Mouse (Mus musculus): ENCODE data around the gene BC048562. TPM values are rescaled to one million over a fixed set of nuclear protein-coding genes. Genes with fewer than 3 reads are reported as not detected.

Gene BC048562
- not detected in 2 replicates for polyA plus RNA-seq (2014; fragmentation: Nextera tagmentation; extraction: Ambion mirVana)

GRCm38 (mm10) chr9:108436182-108436581 lies at the start of gene BC048562:
TSS of gene BC048562 (plus strand) at chr9:108436482.
- Histone ChIP-seq H3K36me3 (ENCODE audit: control insufficient read depth, insufficient read depth, low read length) (no peaks in the 10 kb centered on the region), H3K4me3 (ENCODE audit: low read depth, low read length) (no peak within 1 kb of the TSS), H3K9me3 (ENCODE audit: control insufficient read depth, low read length) (no peaks in the 10 kb centered on the region), H3K9ac (ENCODE audit: low read length) (no peak within 1 kb of the TSS), H3K27me3 (ENCODE audit: control insufficient read depth, insufficient read depth, low read length) (no peaks in the 10 kb centered on the region), H3K4me2 (ENCODE audit: low read depth) (no peak within 1 kb of the TSS), H3K4me1 (ENCODE audit: control insufficient read depth, insufficient read depth, low read length) (peaks cover 5% of the 10 kb centered on the region; the same call in 1 of the 2 replicates), H3K27ac (ENCODE audit: low read depth, low read length) (no peak within 1 kb of the TSS)
- no peak for ATAC-seq (ENCODE audit: insufficient read depth, low FRiP score, low TSS enrichment)
- WGBS, result 57% methylated on average over 3 of the region's 3 CpGs
- no peak for DNase-seq (ENCODE audit: low spot score)

DNA sequence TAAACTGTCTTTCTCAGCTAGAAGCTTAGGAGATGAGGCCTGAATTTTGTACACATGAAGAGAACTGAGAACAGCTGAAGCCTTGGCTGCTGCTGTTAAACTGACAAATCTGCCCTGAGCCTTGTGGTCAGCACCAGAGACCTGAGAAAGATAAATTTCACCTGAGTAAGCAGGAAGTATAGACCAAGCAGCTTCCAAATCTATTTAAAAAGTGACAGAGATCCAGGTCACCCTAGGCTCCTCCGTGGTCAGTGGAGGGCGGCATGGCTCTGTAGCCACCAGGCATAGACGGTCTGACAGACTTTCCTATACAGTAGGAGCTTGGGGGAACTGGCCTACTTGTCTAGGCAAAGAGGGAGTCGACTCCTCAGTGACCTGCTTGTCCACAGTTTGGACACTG lies 49.5 kb upstream of the BC048562 start:
- no peak overlapping the region for H3K9ac ChIP-seq (ENCODE audit: low read length)
- no peak overlapping the region for H3K27ac ChIP-seq (ENCODE audit: low read depth, low read length)
- peaks cover 35% of the 10 kb centered on the region for H3K36me3 ChIP-seq (ENCODE audit: control insufficient read depth, insufficient read depth, low read length)
- DNase-seq (ENCODE audit: low spot score) (no peak), ATAC-seq (ENCODE audit: insufficient read depth, low FRiP score, low TSS enrichment) (no peak)
- no peaks in the 10 kb centered on the region for H3K4me1 ChIP-seq (ENCODE audit: control insufficient read depth, insufficient read depth, low read length)
- H3K4me2 ChIP-seq (ENCODE audit: low read depth), result no peak overlapping the region
- no peaks in the 10 kb centered on the region for H3K9me3 ChIP-seq (ENCODE audit: control insufficient read depth, low read length)
- WGBS, result 92% methylated on average over 4 of the region's 4 CpGs
- H3K4me3 ChIP-seq (ENCODE audit: low read depth, low read length), result no peak overlapping the region
- H3K27me3 ChIP-seq (ENCODE audit: control insufficient read depth, insufficient read depth, low read length), result no peaks in the 10 kb centered on the region

GRCm38 (mm10) chr9:108388601-108389000 lies 47.7 kb upstream of the BC048562 start:
- H3K9me3 ChIP-seq (ENCODE audit: control insufficient read depth, low read length), result no peaks in the 10 kb centered on the region
- H3K27ac ChIP-seq (ENCODE audit: low read depth, low read length), result no peak overlapping the region
- H3K4me2 ChIP-seq (ENCODE audit: low read depth), result no peak overlapping the region
- H3K9ac ChIP-seq (ENCODE audit: low read length), result no peak overlapping the region
- H3K36me3 ChIP-seq (ENCODE audit: control insufficient read depth, insufficient read depth, low read length), result peaks cover 36% of the 10 kb centered on the region
- no peaks in the 10 kb centered on the region for H3K27me3 ChIP-seq (ENCODE audit: control insufficient read depth, insufficient read depth, low read length)
- 89% methylated on average over 10 of the region's 10 CpGs for WGBS
- DNase-seq (ENCODE audit: low spot score) (no peak), ATAC-seq (ENCODE audit: insufficient read depth, low FRiP score, low TSS enrichment) (no peak)
- H3K4me1 ChIP-seq (ENCODE audit: control insufficient read depth, insufficient read depth, low read length), result no peaks in the 10 kb centered on the region
- no peak overlapping the region for H3K4me3 ChIP-seq (ENCODE audit: low read depth, low read length)

DNA sequence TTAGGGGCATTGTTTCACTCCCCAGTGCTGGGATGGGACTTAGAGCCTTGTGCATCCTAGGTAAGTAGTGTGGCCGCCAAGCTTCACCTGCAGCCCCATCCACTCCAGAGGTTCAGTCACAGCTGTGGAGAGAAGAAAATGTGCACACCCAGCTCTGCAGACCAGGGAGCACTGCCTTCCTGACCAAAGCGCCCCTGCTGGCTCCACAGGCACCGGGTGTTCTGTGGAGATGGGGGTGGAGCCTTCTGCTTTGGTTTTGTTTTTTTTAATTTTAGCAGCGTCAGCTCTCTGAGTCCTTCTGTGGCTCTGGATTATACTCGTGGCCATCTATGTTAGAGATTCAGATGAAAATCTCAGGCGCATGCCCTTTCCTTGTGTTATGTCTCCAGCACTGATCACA lies 47.1 kb upstream of the BC048562 start:
- no peak overlapping the region for H3K27ac ChIP-seq (ENCODE audit: low read depth, low read length)
- 91% methylated on average over 6 of the region's 6 CpGs for WGBS
- H3K4me1 ChIP-seq (ENCODE audit: control insufficient read depth, insufficient read depth, low read length), result no peaks in the 10 kb centered on the region
- DNase-seq (ENCODE audit: low spot score) (no peak), ATAC-seq (ENCODE audit: insufficient read depth, low FRiP score, low TSS enrichment) (no peak)
- H3K4me3 ChIP-seq (ENCODE audit: low read depth, low read length), result no peak overlapping the region
- H3K27me3 ChIP-seq (ENCODE audit: control insufficient read depth, insufficient read depth, low read length), result no peaks in the 10 kb centered on the region
- H3K4me2 ChIP-seq (ENCODE audit: low read depth), result no peak overlapping the region
- H3K9ac ChIP-seq (ENCODE audit: low read length), result no peak overlapping the region
- peaks cover 30% of the 10 kb centered on the region for H3K36me3 ChIP-seq (ENCODE audit: control insufficient read depth, insufficient read depth, low read length)
- no peaks in the 10 kb centered on the region for H3K9me3 ChIP-seq (ENCODE audit: control insufficient read depth, low read length)

DNA sequence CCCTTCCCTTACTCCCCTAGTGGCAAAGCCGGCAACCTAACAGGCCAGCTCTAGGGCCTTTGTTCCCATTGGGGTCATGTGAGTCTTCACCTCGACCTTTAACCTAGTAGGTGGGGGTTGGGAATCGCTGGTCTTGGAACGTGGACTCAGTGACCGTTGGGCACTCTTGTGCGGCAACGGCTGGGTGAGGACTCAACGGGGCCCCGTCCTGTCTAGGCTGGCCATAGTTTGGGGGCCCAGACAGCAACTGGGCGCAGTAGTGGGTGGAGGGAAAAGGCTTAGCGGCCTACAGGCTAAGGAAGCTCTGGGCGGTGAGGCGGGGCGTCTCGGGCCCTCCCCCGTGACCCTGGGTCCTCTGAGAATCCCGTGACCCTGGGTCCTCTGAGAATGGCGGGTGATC lies 43.6 kb upstream of the BC048562 start, which contains the start of gene 1700102P08Rik:
TSS of gene 1700102P08Rik (plus strand) at position 130 of the 400 bp plus-strand sequence.
- no peaks in the 10 kb centered on the region for H3K4me1 ChIP-seq (ENCODE audit: control insufficient read depth, insufficient read depth, low read length)
- ATAC-seq (ENCODE audit: insufficient read depth, low FRiP score, low TSS enrichment) (no peak), DNase-seq (ENCODE audit: low spot score) (no peak)
- H3K4me3 ChIP-seq (ENCODE audit: low read depth, low read length), result no peak within 1 kb of the TSS
- WGBS, result 62% methylated on average over 18 of the region's 18 CpGs
- peaks cover 20% of the 10 kb centered on the region for H3K36me3 ChIP-seq (ENCODE audit: control insufficient read depth, insufficient read depth, low read length)
- no peak within 1 kb of the TSS for H3K4me2 ChIP-seq (ENCODE audit: low read depth)
- H3K9ac ChIP-seq (ENCODE audit: low read length), result no peak within 1 kb of the TSS
- no peak within 1 kb of the TSS for H3K27ac ChIP-seq (ENCODE audit: low read depth, low read length)
- H3K27me3 ChIP-seq (ENCODE audit: control insufficient read depth, insufficient read depth, low read length), result no peaks in the 10 kb centered on the region
- no peaks in the 10 kb centered on the region for H3K9me3 ChIP-seq (ENCODE audit: control insufficient read depth, low read length)

- H3K27me3 ChIP-seq (ENCODE audit: control insufficient read depth, insufficient read depth, low read length), result no peaks in the 10 kb centered on the region
- no peaks in the 10 kb centered on the region for H3K9me3 ChIP-seq (ENCODE audit: control insufficient read depth, low read length)
- no peak overlapping the region for H3K4me2 ChIP-seq (ENCODE audit: low read depth)
- 95% methylated on average over 6 of the region's 6 CpGs for WGBS
- H3K4me1 ChIP-seq (ENCODE audit: control insufficient read depth, insufficient read depth, low read length), result no peaks in the 10 kb centered on the region
- peaks cover 16% of the 10 kb centered on the region for H3K36me3 ChIP-seq (ENCODE audit: control insufficient read depth, insufficient read depth, low read length)
- no peak overlapping the region for H3K9ac ChIP-seq (ENCODE audit: low read length)
- ATAC-seq (ENCODE audit: insufficient read depth, low FRiP score, low TSS enrichment) (no peak), DNase-seq (ENCODE audit: low spot score) (no peak)
- H3K27ac ChIP-seq (ENCODE audit: low read depth, low read length), result no peak overlapping the region
- H3K4me3 ChIP-seq (ENCODE audit: low read depth, low read length), result no peak overlapping the region
Observed at GRCm38 (mm10) chr9:108394191-108394590, 42.1 kb upstream of the BC048562 start.

DNA sequence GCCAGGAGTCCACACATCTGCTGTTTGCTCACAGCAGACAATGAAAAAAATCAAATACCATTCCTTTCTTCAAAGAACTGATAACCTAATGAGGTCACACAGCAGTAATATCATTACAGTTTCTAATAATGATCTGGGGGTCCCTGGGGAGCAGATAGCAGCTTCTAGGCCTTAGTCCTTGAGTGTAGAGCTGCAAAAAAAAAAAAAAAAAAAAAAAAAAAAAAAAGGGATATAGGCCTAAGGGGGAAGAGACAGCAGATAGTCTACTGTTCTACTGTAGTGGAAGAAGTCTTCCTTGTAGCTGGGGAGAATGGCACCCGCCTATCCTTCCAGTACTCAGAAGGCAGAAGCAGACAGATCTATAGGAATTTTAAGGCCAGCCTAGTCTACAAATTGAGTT lies 40.9 kb upstream of the BC048562 start:
- no peaks in the 10 kb centered on the region for H3K9me3 ChIP-seq (ENCODE audit: control insufficient read depth, low read length)
- DNase-seq (ENCODE audit: low spot score) (no peak), ATAC-seq (ENCODE audit: insufficient read depth, low FRiP score, low TSS enrichment) (no peak)
- H3K9ac ChIP-seq (ENCODE audit: low read length), result no peak overlapping the region
- no peak overlapping the region for H3K4me3 ChIP-seq (ENCODE audit: low read depth, low read length)
- H3K4me1 ChIP-seq (ENCODE audit: control insufficient read depth, insufficient read depth, low read length), result no peaks in the 10 kb centered on the region
- H3K36me3 ChIP-seq (ENCODE audit: control insufficient read depth, insufficient read depth, low read length), result peaks cover 10% of the 10 kb centered on the region
- no peak overlapping the region for H3K4me2 ChIP-seq (ENCODE audit: low read depth)
- H3K27ac ChIP-seq (ENCODE audit: low read depth, low read length), result no peak overlapping the region
- 89% methylated on average over 1 of the region's 1 CpGs for WGBS
- H3K27me3 ChIP-seq (ENCODE audit: control insufficient read depth, insufficient read depth, low read length), result no peaks in the 10 kb centered on the region

DNA sequence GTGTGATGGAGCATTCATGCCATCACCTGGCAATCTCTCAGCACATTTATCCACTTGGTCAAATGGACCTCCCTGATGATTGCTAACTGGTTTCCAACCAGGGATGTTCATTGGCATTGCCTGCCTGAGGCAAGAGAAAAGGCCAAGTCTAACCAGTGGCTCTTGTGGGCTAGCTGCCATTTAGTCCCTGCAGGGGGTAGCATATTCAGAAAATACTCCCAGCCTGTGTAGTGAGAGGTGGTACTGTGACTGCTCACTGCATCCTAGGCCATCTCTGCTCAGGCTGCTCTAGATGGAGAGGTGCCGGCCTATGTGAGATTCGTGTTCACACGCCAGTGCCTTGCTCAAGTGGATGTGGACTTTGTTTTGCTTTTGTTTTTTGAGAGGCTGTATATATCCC lies 38.0 kb upstream of the BC048562 start:
- no peak for DNase-seq (ENCODE audit: low spot score)
- Histone ChIP-seq H3K4me2 (ENCODE audit: low read depth) (no peak overlapping the region), H3K27me3 (ENCODE audit: control insufficient read depth, insufficient read depth, low read length) (no peaks in the 10 kb centered on the region), H3K4me3 (ENCODE audit: low read depth, low read length) (no peak overlapping the region), H3K36me3 (ENCODE audit: control insufficient read depth, insufficient read depth, low read length) (no peaks in the 10 kb centered on the region; the same call in 1 of the 2 replicates), H3K9me3 (ENCODE audit: control insufficient read depth, low read length) (no peaks in the 10 kb centered on the region), H3K4me1 (ENCODE audit: control insufficient read depth, insufficient read depth, low read length) (no peaks in the 10 kb centered on the region), H3K9ac (ENCODE audit: low read length) (no peak overlapping the region), H3K27ac (ENCODE audit: low read depth, low read length) (no peak overlapping the region)
- ATAC-seq (ENCODE audit: insufficient read depth, low FRiP score, low TSS enrichment), result no peak
- WGBS, result 95% methylated on average over 3 of the region's 3 CpGs

DNA sequence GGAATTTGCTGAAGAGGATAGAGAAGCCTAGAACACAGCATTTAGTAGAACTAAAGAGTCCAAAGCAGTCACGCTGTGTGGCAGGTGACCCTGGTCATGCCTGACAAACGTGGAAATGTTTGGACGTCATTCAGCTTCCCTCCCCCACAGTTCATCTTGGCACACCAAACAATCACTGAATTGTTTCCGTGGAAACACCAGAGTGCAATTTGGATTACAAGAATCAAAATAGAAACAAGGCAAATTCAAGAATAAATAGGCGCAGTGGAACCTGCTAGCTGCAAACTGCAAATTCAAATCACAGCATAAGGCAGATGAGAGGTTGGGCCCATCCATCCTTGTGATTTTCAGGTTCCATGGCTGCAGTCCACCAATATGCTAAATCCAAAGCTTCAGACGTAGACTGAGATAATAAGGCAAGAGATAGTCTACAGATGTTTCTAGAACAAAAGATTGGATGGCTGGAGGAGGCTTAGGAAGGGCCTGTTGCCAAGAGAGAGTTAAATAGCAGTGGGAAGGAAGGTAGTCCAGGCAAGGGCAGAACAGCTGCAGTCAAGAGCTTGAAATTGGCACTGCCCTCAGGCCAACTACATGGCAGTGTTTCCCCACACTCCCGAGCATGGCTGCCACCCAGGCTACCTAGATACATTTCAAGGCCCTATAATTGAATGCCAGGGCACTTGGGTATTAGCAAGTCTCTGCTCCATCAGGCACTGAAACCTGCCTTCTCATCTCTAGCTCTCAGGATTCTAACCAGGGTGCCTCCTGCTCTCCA lies 34.9 kb upstream of the BC048562 start:
- Histone ChIP-seq H3K4me1 (ENCODE audit: control insufficient read depth, insufficient read depth, low read length) (no peaks in the 10 kb centered on the region), H3K4me3 (ENCODE audit: low read depth, low read length) (no peak overlapping the region), H3K27me3 (ENCODE audit: control insufficient read depth, insufficient read depth, low read length) (no peaks in the 10 kb centered on the region), H3K9me3 (ENCODE audit: control insufficient read depth, low read length) (no peaks in the 10 kb centered on the region), H3K36me3 (ENCODE audit: control insufficient read depth, insufficient read depth, low read length) (no peaks in the 10 kb centered on the region), H3K27ac (ENCODE audit: low read depth, low read length) (no peak overlapping the region), H3K4me2 (ENCODE audit: low read depth) (no peak overlapping the region), H3K9ac (ENCODE audit: low read length) (no peak overlapping the region)
- WGBS, result 64% methylated on average over 7 of the region's 7 CpGs
- ATAC-seq (ENCODE audit: insufficient read depth, low FRiP score, low TSS enrichment), result no peak
- DNase-seq (ENCODE audit: low spot score), result no peak
